Mouse (Mus musculus) left cerebral cortex, adult 11 months (tissue): ENCODE measurements around the gene Spo11.

ENCODE experiments used
- DNase-seq: peaks from one replicate; pipeline ENCODE4 v3.0.0; 2022; ENCODE audit warnings: low spot score

The Spo11 gene

GRCm38 (mm10) chr2:172959006-172959768 lies 18.3 kb upstream of the Spo11 start:
- no peak for DNase-seq

- DNase-seq, result no peak
Measured at GRCm38 (mm10) chr2:172960350-172960749, 17.1 kb upstream of the Spo11 start.

- no peak for DNase-seq
Measured at GRCm38 (mm10) chr2:172961211-172961610, 16.3 kb upstream of the Spo11 start.

GRCm38 (mm10) chr2:172965249-172965648 lies 12.3 kb upstream of the Spo11 start:
- no peak for DNase-seq

- DNase-seq, result no peak
Measured at GRCm38 (mm10) chr2:172966480-172966879, 11.0 kb upstream of the Spo11 start.

- no peak for DNase-seq
Measured at GRCm38 (mm10) chr2:172971865-172972264, 5.6 kb upstream of the Spo11 start.

- no peak for DNase-seq
Measured at GRCm38 (mm10) chr2:172973806-172974565, 3.5 kb upstream of the Spo11 start.

GRCm38 (mm10) chr2:172974701-172975100 lies 2.8 kb upstream of the Spo11 start:
- no peak for DNase-seq

- no peak for DNase-seq
Measured at GRCm38 (mm10) chr2:172975159-172975558, 2.3 kb upstream of the Spo11 start.

GRCm38 (mm10) chr2:172976661-172977238 lies 750 bp upstream of the Spo11 start:
- no peak for DNase-seq

GRCm38 (mm10) chr2:172978131-172978633 lies 682 bp downstream of the Spo11 start:
- no peak for DNase-seq

- no peak for DNase-seq
Measured at GRCm38 (mm10) chr2:172979666-172980345, 2.3 kb downstream of the Spo11 start.

GRCm38 (mm10) chr2:172982776-172983561 lies 5.5 kb downstream of the Spo11 start:
- DNase-seq, result no peak

- no peak for DNase-seq
Measured at GRCm38 (mm10) chr2:172990161-172990560, 12.7 kb downstream of the Spo11 start.

- DNase-seq, result peak; percentile 68
Measured at GRCm38 (mm10) chr2:172996207-172996606, 18.7 kb downstream of the Spo11 start.

GRCm38 (mm10) chr2:172997748-172998147 lies 20.2 kb downstream of the Spo11 start:
- DNase-seq, result no peak

- DNase-seq, result no peak
Measured at GRCm38 (mm10) chr2:172998478-172998877, 21.0 kb downstream of the Spo11 start.

- DNase-seq, result peak; percentile 98
Measured at GRCm38 (mm10) chr2:172999630-173000284, 22.3 kb downstream of the Spo11 start, which contains the start of gene Rae1. Gene Rae1 (plus strand): TSS chr2:173000117.

GRCm38 (mm10) chr2:173000285-173000652 lies 22.8 kb downstream of the Spo11 start:
- no peak for DNase-seq

GRCm38 (mm10) chr2:173000921-173001320 lies 23.4 kb downstream of the Spo11 start:
- no peak for DNase-seq

GRCm38 (mm10) chr2:173003737-173004136 lies 26.2 kb downstream of the Spo11 start:
- DNase-seq, result no peak
